Mouse (Mus musculus): ENCODE data around the gene Pbx1. TPM values are rescaled to one million over a fixed set of nuclear protein-coding genes. Genes with fewer than 3 reads are reported as not detected.

The Pbx1 gene
- total and polyA plus RNA-seq, 3 experiments, result 66.2 to 210 (median 148) TPM

- DNase-seq, result no peak
These were observed 87.8 kb downstream of the Pbx1 start for GRCm38 (mm10) chr1:168344262-168344661.

- DNase-seq, result no peak
These were observed 89.8 kb downstream of the Pbx1 start for GRCm38 (mm10) chr1:168342269-168342668.

- no peak for DNase-seq
These were observed 90.2 kb downstream of the Pbx1 start for GRCm38 (mm10) chr1:168341863-168342262.

- no peak for DNase-seq
These were observed 90.7 kb downstream of the Pbx1 start for GRCm38 (mm10) chr1:168341368-168341767.

GRCm38 (mm10) chr1:168336238-168336818, 95.7 kb downstream of the Pbx1 start:
- DNase-seq, result no peak

GRCm38 (mm10) chr1:168334831-168335574, 97.1 kb downstream of the Pbx1 start:
- DNase-seq, result no peak

- no peak for DNase-seq
These were observed 100.0 kb downstream of the Pbx1 start for GRCm38 (mm10) chr1:168332056-168332455.

GRCm38 (mm10) chr1:168328236-168328605, 103.8 kb downstream of the Pbx1 start:
- DNase-seq, result no peak

- no peak for DNase-seq
These were observed 104.5 kb downstream of the Pbx1 start for GRCm38 (mm10) chr1:168327405-168328235.

- DNase-seq, result no peak
These were observed 106.3 kb downstream of the Pbx1 start for GRCm38 (mm10) chr1:168325786-168326185.

GRCm38 (mm10) chr1:168324306-168325085, 107.6 kb downstream of the Pbx1 start:
- DNase-seq, result no peak

GRCm38 (mm10) chr1:168323436-168324108, 108.5 kb downstream of the Pbx1 start:
- DNase-seq, result peak; percentile 73

- DNase-seq, result peak; percentile 51
These were observed 109.2 kb downstream of the Pbx1 start for GRCm38 (mm10) chr1:168322892-168323291.

GRCm38 (mm10) chr1:168319695-168320094, 112.4 kb downstream of the Pbx1 start:
- DNase-seq, result no peak

GRCm38 (mm10) chr1:168318899-168319469, 113.1 kb downstream of the Pbx1 start:
- peak; percentile 54 for DNase-seq

- DNase-seq, result no peak
These were observed 118.3 kb downstream of the Pbx1 start for GRCm38 (mm10) chr1:168313772-168314171.

GRCm38 (mm10) chr1:168312710-168313447, 119.2 kb downstream of the Pbx1 start:
- DNase-seq, result no peak

- DNase-seq, result no peak
These were observed 123.0 kb downstream of the Pbx1 start for GRCm38 (mm10) chr1:168309101-168309521.

- no peak for DNase-seq
These were observed 124.5 kb downstream of the Pbx1 start for GRCm38 (mm10) chr1:168307275-168308182.

Data from adrenal gland, adult 2 months (tissue).